ENCODE assay signal across 8 mouse cellular contexts in genomic region chr7:143407931-143408501, GRCm38 (mm10). TPM values are rescaled to one million over a fixed set of nuclear protein-coding genes. Genes with fewer than 3 reads are reported as not detected.
DNase-seq lines count a peak whose midpoint lies in the region; ATAC-seq and TF ChIP-seq lines count a peak whose summit lies in the region.

No protein-coding gene starts in this region.

- H3K36me3 ChIP-seq in midbrain, embryonic 11.5 days (ENCODE audit: control insufficient read depth, insufficient read depth, low read length): no peaks in the 10 kb centered on the region
- no peaks in the 10 kb centered on the region for H3K36me3 ChIP-seq in midbrain, embryonic 14.5 days (ENCODE audit: control insufficient read depth, insufficient read depth, low read length)
- H3K36me3 ChIP-seq in limb, embryonic 14.5 days (ENCODE audit: control insufficient read depth, insufficient read depth, low read length): no peaks in the 10 kb centered on the region

- no peak overlapping the region for H3K9ac ChIP-seq in midbrain, embryonic 11.5 days (ENCODE audit: low read length)
- H3K9ac ChIP-seq in midbrain, embryonic 14.5 days (replicated peaks; ENCODE audit: low read length): no peak overlapping the region
- H3K9ac ChIP-seq in limb, embryonic 14.5 days (ENCODE audit: low read depth, low read length, severe bottlenecking): no peak overlapping the region

- no peaks in the 10 kb centered on the region for H3K9me3 ChIP-seq in midbrain, embryonic 11.5 days (ENCODE audit: control insufficient read depth, low read length)
- H3K9me3 ChIP-seq in midbrain, embryonic 14.5 days (ENCODE audit: control insufficient read depth, low read length): no peaks in the 10 kb centered on the region
- H3K9me3 ChIP-seq in limb, embryonic 14.5 days (ENCODE audit: control insufficient read depth, low read length): no peaks in the 10 kb centered on the region

- intact Hi-C loops in heart, postnatal 36 days (cut with DNase I): loop anchor here (1.0 kb wide), 1 partner anchor 52 kb away; no protein-coding TSS in a partner anchor

- H3K4me2 ChIP-seq in midbrain, embryonic 11.5 days: no peak overlapping the region
- no peak overlapping the region for H3K4me2 ChIP-seq in midbrain, embryonic 14.5 days (ENCODE audit: low read length)
- H3K4me2 ChIP-seq in limb, embryonic 14.5 days (replicated peaks; ENCODE audit: low read depth, low read length, severe bottlenecking): no peak overlapping the region

- 76% methylated on average over 9 of the region's 9 CpGs for WGBS in midbrain, embryonic 11.5 days
- WGBS in midbrain, embryonic 14.5 days: 80% methylated on average over 9 of the region's 9 CpGs
- 54% methylated on average over 9 of the region's 9 CpGs for whole genome bisulfite sequencing in limb, embryonic 14.5 days

- H3K4me1 ChIP-seq in midbrain, embryonic 11.5 days (ENCODE audit: control insufficient read depth, insufficient read depth, low read length): no peaks in the 10 kb centered on the region
- H3K4me1 ChIP-seq in midbrain, embryonic 14.5 days (ENCODE audit: control insufficient read depth, insufficient read depth, low read length): no peaks in the 10 kb centered on the region
- peaks cover 20% of the 10 kb centered on the region for H3K4me1 ChIP-seq in limb, embryonic 14.5 days (ENCODE audit: control insufficient read depth, insufficient read depth, low read length)

- no peak for ATAC-seq in midbrain, embryonic 11.5 days (ENCODE audit: low FRiP score)
- no peak for ATAC-seq in midbrain, embryonic 14.5 days (ENCODE audit: low FRiP score, low TSS enrichment)
- peak; percentile 16 for ATAC-seq in limb, embryonic 14.5 days (ENCODE audit: low FRiP score, low read depth)

- H3K27ac ChIP-seq in midbrain, embryonic 11.5 days (ENCODE audit: low read depth, low read length): no peak overlapping the region
- H3K27ac ChIP-seq in midbrain, embryonic 14.5 days (replicated peaks; ENCODE audit: low read depth, low read length): no peak overlapping the region
- H3K27ac ChIP-seq in limb, embryonic 14.5 days (replicated peaks; ENCODE audit: low read depth, low read length): peak overlapping the region; percentile 82

- no peaks in the 10 kb centered on the region for H3K27me3 ChIP-seq in midbrain, embryonic 11.5 days (ENCODE audit: control insufficient read depth, insufficient read depth, low read length)
- H3K27me3 ChIP-seq in midbrain, embryonic 14.5 days (ENCODE audit: control insufficient read depth, insufficient read depth, low read length): no peaks in the 10 kb centered on the region
- H3K27me3 ChIP-seq in limb, embryonic 14.5 days (ENCODE audit: control insufficient read depth, insufficient read depth, low read length): no peaks in the 10 kb centered on the region

- DNase-seq in midbrain, embryonic 11.5 days (ENCODE audit: low spot score, missing footprints): peak; percentile 45
- no peak for DNase-seq in midbrain, embryonic 14.5 days
- DNase-seq in heart, postnatal 36 days: peak; percentile 41 to 63
- DNase-seq in limb, embryonic 14.5 days (ENCODE audit: low spot score): no peak
- peak; percentile 21 for DNase-seq in yolk sac, embryonic 10.5 days (ENCODE audit: low spot score)
- no peak for DNase-seq in right cerebral cortex, adult 18-20 months
- DNase-seq in embryo, embryonic 10.5 days (ENCODE audit: low spot score): no peak
- no peak for DNase-seq in thymus, postnatal 25 days

- H3K4me3 ChIP-seq in midbrain, embryonic 11.5 days (ENCODE audit: low read depth, low read length): no peak overlapping the region
- no peak overlapping the region for H3K4me3 ChIP-seq in midbrain, embryonic 14.5 days (replicated peaks; ENCODE audit: low read depth, low read length)
- H3K4me3 ChIP-seq in limb, embryonic 14.5 days (replicated peaks; ENCODE audit: low read length): no peak overlapping the region

- no peak for TF ChIP-seq POLR2A in limb, embryonic 14.5 days (IDR thresholded peaks at IDR 0.05; ENCODE audit: borderline replicate concordance, extremely low read depth, insufficient read depth, insufficient read length)

RNA-seq across cellular contexts. Expression of gene Cdkn1c, which starts 52.8 kb away (rescaled TPM):
- polyA plus RNA-seq in midbrain, embryonic 11.5 days (2014; fragmentation: Nextera tagmentation; extraction: Ambion mirVana): 789 and 799 TPM in 2 replicates
- polyA plus RNA-seq in midbrain, embryonic 14.5 days (2014; fragmentation: Nextera tagmentation; extraction: Ambion mirVana): 271 and 417 TPM in 2 replicates
- 10 to 100 TPM; 30.8 to 44.2 TPM for total RNA-seq in heart, postnatal 36 days (2021)
- 1,048 and 1,240 TPM in 2 replicates for polyA plus RNA-seq in limb, embryonic 14.5 days (2012; rRNA removed)
- 2,054 and 2,200 TPM in 2 replicates for polyA plus RNA-seq in limb, embryonic 14.5 days (2014; fragmentation: Nextera tagmentation; extraction: Ambion mirVana)

Comparison
In these comparisons a context has a peak if more than half of its experiments do, and no peak if none do; other contexts are left out.
1. DNase-seq: peak in midbrain, embryonic 11.5 days (single experiment), heart, postnatal 36 days (2 of 2) and yolk sac, embryonic 10.5 days (single experiment); none in midbrain, embryonic 14.5 days (single experiment), limb, embryonic 14.5 days (single experiment), right cerebral cortex, adult 18-20 months (single experiment), embryo, embryonic 10.5 days (single experiment) and thymus, postnatal 25 days (single experiment).